Mouse (Mus musculus) spleen, adult 10 weeks (tissue): ENCODE results near the gene Zfp213. TPM values are rescaled to one million over a fixed set of nuclear protein-coding genes. Genes with fewer than 3 reads are reported as not detected.

Source experiments
- polyA plus RNA-seq: library from polyadenylated mRNA; stranded (reverse); fragments of 350-450 nt; fragmentation: Illumina TruSeq; extraction: RNeasy Lipid Tissue Mini Kit (QIAGEN cat#74804); gene quantifications from one replicate; pipeline ENCODE4 v1.2.3, GENCODE M21; 2015; ENCODE audit warnings: low replicate concordance; ENCODE audit not compliant: insufficient read depth

Gene Zfp213
- 4.4 TPM for polyA plus RNA-seq

DNA sequence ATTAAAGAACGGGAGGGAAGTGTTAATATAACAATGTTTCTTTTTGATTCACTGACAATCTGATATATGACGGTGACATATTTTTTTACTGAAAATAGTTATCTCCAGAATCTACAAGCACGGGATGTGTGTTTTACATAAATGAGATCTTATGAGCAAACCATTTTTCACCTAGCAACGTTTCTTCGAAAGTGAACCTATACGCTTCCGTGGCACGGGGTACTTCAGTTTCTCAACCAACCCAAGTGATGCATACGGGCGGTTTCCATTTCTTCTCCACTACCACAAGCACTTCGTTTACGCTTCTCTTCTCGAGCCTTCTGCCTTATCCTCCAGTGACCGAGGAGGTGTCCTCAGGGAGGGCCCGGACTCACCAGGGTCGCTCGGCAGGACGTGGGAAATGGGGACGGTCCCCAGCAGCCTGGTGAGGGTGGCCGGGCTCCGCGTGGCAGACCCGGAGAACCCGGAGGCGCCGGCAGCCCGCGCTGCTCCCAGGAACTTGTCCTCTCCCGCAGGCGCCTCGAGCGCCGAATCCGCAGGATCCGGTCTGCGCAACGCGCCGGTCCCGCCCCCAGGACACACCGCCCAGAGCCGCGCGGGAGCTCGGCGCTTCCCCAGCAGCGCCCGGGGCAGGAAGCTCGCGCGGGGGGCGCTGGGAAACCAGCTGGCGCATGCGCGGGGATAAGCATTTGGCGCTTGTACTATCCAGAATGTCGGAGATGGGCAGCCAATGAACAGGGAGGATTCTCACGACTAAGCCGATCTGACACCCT is at the start of gene Zfp213:
TSS of gene Zfp213 (minus strand) at position 644 of the 773 bp plus-strand sequence.

DNA sequence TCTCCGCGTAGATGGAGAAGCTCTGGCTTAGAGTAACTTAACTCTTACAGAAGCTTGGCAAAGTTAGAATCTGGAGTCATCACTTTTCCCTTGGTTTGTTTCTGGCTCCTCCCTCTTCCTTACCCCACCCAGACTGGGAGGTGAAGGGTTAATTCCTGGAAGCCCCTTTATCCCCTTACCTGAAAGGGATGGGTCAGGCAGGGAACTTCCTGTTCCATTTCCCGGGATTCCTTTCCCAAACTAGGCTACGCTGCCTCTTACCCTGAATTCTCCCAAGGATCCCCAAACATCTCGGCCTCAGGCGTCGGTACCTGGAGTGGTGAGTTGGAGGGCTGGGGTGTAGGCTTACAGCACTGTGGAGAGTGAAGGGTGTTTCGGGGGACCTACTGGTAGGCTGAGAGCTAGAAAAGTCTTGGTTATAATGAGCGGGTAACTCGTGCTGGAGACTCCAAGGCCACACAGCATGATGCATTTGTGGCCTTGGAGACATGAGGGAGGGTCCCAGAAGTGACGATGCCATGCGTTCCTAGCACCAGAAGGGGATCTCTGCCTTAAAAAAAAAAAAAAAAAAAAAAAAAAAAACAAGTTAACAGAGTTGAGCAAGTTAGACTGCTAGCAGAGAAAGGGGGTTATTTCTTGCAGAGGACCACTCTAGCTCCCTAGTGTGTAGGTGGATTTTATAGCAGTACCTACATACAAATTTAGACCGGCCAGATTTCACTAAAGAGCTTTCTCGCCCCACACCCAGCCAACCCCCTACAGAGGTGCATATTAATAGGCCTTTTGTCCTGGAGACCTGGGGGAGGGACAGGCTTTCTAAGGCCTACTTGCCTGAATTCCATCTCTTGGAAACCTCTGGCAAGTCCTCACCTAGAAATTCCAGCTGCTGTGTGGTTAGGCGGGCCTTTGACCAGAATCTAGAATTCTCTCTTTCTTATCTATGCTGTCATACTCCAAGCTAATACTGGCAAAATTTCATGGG is 36.9 kb upstream of the Zfp213 start, which contains the start of gene Zscan10:
TSS of gene Zscan10 (plus strand) at position 216 of the 982 bp plus-strand sequence.

DNA sequence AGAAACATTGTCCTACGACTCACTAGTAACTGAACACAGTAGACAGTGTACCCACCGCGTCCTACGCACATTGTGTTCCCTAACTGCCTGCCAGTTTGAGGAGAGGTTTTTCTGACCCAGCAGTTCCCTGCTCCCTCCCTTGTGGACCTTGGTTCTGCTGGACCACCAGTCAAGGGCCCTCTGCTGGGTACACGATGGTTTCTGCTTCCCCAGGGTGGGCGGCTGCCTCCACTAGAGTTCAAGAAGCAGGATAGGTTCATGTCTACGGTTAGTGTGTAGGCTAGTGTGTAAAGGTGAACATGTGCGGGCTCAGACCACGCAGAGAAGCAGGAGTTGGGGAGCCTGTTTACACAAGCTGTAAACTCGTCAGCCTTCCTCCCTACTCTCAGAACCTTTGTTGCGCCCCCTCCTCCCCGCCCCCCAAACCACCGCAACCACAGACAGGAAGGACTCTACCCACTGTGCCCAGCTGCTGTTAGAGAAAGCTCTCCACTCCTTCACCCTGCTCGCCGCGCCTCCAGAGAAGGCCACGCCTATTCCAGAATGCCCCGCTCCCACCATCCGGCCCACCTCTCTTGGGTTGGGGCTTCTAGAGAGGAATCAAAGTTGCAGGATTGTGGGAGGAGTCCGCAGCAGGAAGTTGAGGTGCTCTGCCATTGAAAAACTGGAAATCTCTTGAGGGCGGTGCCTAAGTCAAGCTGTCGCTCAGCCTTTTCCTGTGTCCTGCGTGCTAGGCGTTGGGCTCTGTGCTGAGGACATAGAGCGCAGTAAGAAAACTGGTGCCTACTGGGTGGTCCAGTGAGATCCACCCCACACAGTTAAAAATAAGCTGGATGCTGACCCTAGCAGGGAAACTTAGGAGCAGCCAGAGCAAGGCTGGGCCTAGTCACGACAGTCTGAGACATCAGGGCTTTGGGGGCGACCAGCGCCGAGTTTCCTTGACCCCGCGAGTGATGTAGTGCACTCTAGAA is 34.8 kb upstream of the Zfp213 start, which contains the start of gene Zfp13:
TSS of gene Zfp13 (minus strand) at position 906 of the 971 bp plus-strand sequence.

Other genes starting within 250 kb of the Zfp213 start
- gene Vmn2r115, start 220.5 kb downstream of the Zfp213 start, polyA plus RNA-seq, result not detected
- not detected for gene Vmn2r116, start 179.6 kb downstream of the Zfp213 start, polyA plus RNA-seq
- not detected for gene Vmn2r117, start 84.5 kb downstream of the Zfp213 start, polyA plus RNA-seq
- 0.72 TPM for gene Zfp13, start 35.2 kb upstream of the Zfp213 start, polyA plus RNA-seq
- gene Zscan10, start 36.6 kb upstream of the Zfp213 start, polyA plus RNA-seq, result not detected
- 1.0 TPM for gene Mmp25, start 81.0 kb upstream of the Zfp213 start, polyA plus RNA-seq
- gene Bicdl2, start 96.3 kb upstream of the Zfp213 start, polyA plus RNA-seq, result not detected
- 29.3 TPM for gene Hcfc1r1, start 109.4 kb upstream of the Zfp213 start, polyA plus RNA-seq
- gene Thoc6, start 109.6 kb upstream of the Zfp213 start, polyA plus RNA-seq, result 9.4 TPM
- 4.0 TPM for gene Tnfrsf12a, start 113.2 kb upstream of the Zfp213 start, polyA plus RNA-seq
- not detected for gene Cldn6, start 115.0 kb upstream of the Zfp213 start, polyA plus RNA-seq
- not detected for gene Cldn9, start 119.8 kb upstream of the Zfp213 start, polyA plus RNA-seq
- not detected for gene 1520401A03Rik, start 158.5 kb upstream of the Zfp213 start, polyA plus RNA-seq
- gene Pkmyt1, start 162.1 kb upstream of the Zfp213 start, polyA plus RNA-seq, result 7.6 TPM
- gene Paqr4, start 176.6 kb upstream of the Zfp213 start, polyA plus RNA-seq, result 3.6 TPM
- gene Kremen2, start 181.6 kb upstream of the Zfp213 start, polyA plus RNA-seq, result 0.28 TPM
- 9.9 TPM for gene Flywch1, start 207.4 kb upstream of the Zfp213 start, polyA plus RNA-seq
- gene Flywch2, start 221.8 kb upstream of the Zfp213 start, polyA plus RNA-seq, result 0.57 TPM
- 445 TPM for gene Srrm2, start 226.3 kb upstream of the Zfp213 start, polyA plus RNA-seq